Mouse (Mus musculus) splenic B cell, adult 2 months (primary cell): ENCODE data around the gene Chchd6.

Experiments
- DNase-seq: peaks from one replicate; pipeline ENCODE4 v3.0.0-alpha.2; 2011; ENCODE audit warnings: low read depth, low spot score
- H3K27me3 ChIP-seq: 2 replicates; pipeline ENCODE4 v1.6.1; 2012; ENCODE audit warnings: mild to moderate bottlenecking, low read length, moderate library complexity, mixed read lengths; ENCODE audit not compliant: control insufficient read depth, poor library complexity, insufficient read depth, severe bottlenecking
- H3K36me3 ChIP-seq: 2 replicates; pipeline ENCODE4 v1.6.1; 2012; ENCODE audit warnings: mild to moderate bottlenecking, low read length, moderate library complexity, mixed read lengths; ENCODE audit not compliant: control insufficient read depth, poor library complexity, insufficient read depth, severe bottlenecking

Chchd6 gene

GRCm38 (mm10) chr6:89563381-89563780 is 32.1 kb downstream of the Chchd6 start:
- Histone ChIP-seq H3K36me3 (no peaks in the 10 kb centered on the region), H3K27me3 (no peaks in the 10 kb centered on the region)
- no peak for DNase-seq

- no peak for DNase-seq
- H3K27me3 ChIP-seq = no peaks in the 10 kb centered on the region
These were observed 34.6 kb downstream of the Chchd6 start for GRCm38 (mm10) chr6:89560826-89561225.

GRCm38 (mm10) chr6:89557654-89558053 is 37.8 kb downstream of the Chchd6 start:
- Histone ChIP-seq H3K36me3 (no peaks in the 10 kb centered on the region), H3K27me3 (no peaks in the 10 kb centered on the region)

More at GRCm38 (mm10) chr6:89560826-89561225, 34.6 kb downstream of the Chchd6 start:
- no peaks in the 10 kb centered on the region for H3K36me3 ChIP-seq

GRCm38 (mm10) chr6:89556566-89556965 is 38.9 kb downstream of the Chchd6 start:
- no peaks in the 10 kb centered on the region for H3K27me3 ChIP-seq
- no peak for DNase-seq
- H3K36me3 ChIP-seq = no peaks in the 10 kb centered on the region

More at GRCm38 (mm10) chr6:89557654-89558053, 37.8 kb downstream of the Chchd6 start:
- no peak for DNase-seq

GRCm38 (mm10) chr6:89555971-89556370 is 39.5 kb downstream of the Chchd6 start:
- DNase-seq = no peak

GRCm38 (mm10) chr6:89554029-89554428 is 41.4 kb downstream of the Chchd6 start:
- Histone ChIP-seq H3K27me3 (no peaks in the 10 kb centered on the region), H3K36me3 (no peaks in the 10 kb centered on the region)
- DNase-seq = no peak

More at GRCm38 (mm10) chr6:89555971-89556370, 39.5 kb downstream of the Chchd6 start:
- H3K27me3 ChIP-seq = no peaks in the 10 kb centered on the region
- H3K36me3 ChIP-seq = no peaks in the 10 kb centered on the region

GRCm38 (mm10) chr6:89553012-89553704 is 42.3 kb downstream of the Chchd6 start:
- Histone ChIP-seq H3K36me3 (no peaks in the 10 kb centered on the region), H3K27me3 (no peaks in the 10 kb centered on the region)
- peak; percentile 75 for DNase-seq

- no peaks in the 10 kb centered on the region for H3K36me3 ChIP-seq
- DNase-seq = no peak
- no peaks in the 10 kb centered on the region for H3K27me3 ChIP-seq
These were observed 43.0 kb downstream of the Chchd6 start for GRCm38 (mm10) chr6:89552321-89553011.

GRCm38 (mm10) chr6:89549157-89549556 is 46.3 kb downstream of the Chchd6 start:
- no peak for DNase-seq
- Histone ChIP-seq H3K36me3 (no peaks in the 10 kb centered on the region), H3K27me3 (no peaks in the 10 kb centered on the region)

GRCm38 (mm10) chr6:89547951-89548350 is 47.5 kb downstream of the Chchd6 start:
- no peaks in the 10 kb centered on the region for H3K27me3 ChIP-seq
- DNase-seq = no peak

GRCm38 (mm10) chr6:89538102-89538751 is 57.2 kb downstream of the Chchd6 start:
- no peaks in the 10 kb centered on the region for H3K36me3 ChIP-seq
- no peaks in the 10 kb centered on the region for H3K27me3 ChIP-seq
- no peak for DNase-seq

More at GRCm38 (mm10) chr6:89547951-89548350, 47.5 kb downstream of the Chchd6 start:
- no peaks in the 10 kb centered on the region for H3K36me3 ChIP-seq

GRCm38 (mm10) chr6:89535626-89536225 is 59.7 kb downstream of the Chchd6 start:
- no peaks in the 10 kb centered on the region for H3K36me3 ChIP-seq
- DNase-seq = no peak

GRCm38 (mm10) chr6:89524766-89525165 is 70.7 kb downstream of the Chchd6 start:
- Histone ChIP-seq H3K36me3 (no peaks in the 10 kb centered on the region), H3K27me3 (no peaks in the 10 kb centered on the region)
- no peak for DNase-seq

More at GRCm38 (mm10) chr6:89535626-89536225, 59.7 kb downstream of the Chchd6 start:
- H3K27me3 ChIP-seq = no peaks in the 10 kb centered on the region

GRCm38 (mm10) chr6:89510154-89510553 is 85.3 kb downstream of the Chchd6 start:
- Histone ChIP-seq H3K27me3 (no peaks in the 10 kb centered on the region), H3K36me3 (no peaks in the 10 kb centered on the region)
- DNase-seq = no peak
